Mouse (Mus musculus): ENCODE measurements at regions not wholly inside any gene's neighbourhood (a gene's known extent, or its start where the extent isn't known, plus 50 kb on each side); places are given as distances from the start of the nearest gene placed in this dataset.

DNA sequence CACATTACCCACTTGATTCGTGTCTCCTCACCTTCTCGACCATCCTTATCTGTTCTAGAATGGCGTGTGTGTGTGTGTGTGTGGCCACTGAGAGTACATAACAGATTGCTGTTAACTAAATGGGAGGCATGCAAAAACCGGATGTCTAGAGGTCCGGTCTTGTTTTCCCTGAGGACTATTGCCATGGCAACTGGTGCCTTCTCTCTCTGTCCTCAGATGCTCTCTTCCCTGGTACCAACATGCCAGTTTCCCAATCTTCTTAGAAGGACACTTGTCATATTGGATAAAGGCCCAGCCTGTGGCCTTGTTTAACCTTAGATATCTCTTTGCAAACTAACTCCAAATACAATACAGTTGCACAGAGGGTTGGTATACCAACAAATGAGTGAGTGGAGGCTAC, 125.9 kb downstream of the Irs2 start:
- Histone ChIP-seq H3K4me3 (ENCODE audit: insufficient read depth, low read depth, low read length) (no peak overlapping the region), H3K4me1 (ENCODE audit: control insufficient read depth, insufficient read depth, low read length) (no peaks in the 10 kb centered on the region), H3K27ac (ENCODE audit: insufficient read depth, low read depth, low read length) (no peak overlapping the region)
- no peak for TF ChIP-seq POLR2A (IDR thresholded peaks at IDR 0.05; ENCODE audit: insufficient read depth, low read depth, low read length)
- no peak for TF ChIP-seq CTCF (IDR thresholded peaks at IDR 0.05; ENCODE audit: insufficient read depth, low read depth, low read length)
- WGBS, result 69% methylated on average over 5 of the region's 5 CpGs

GRCm38 (mm10) chr8:10879883-10880282, 128.4 kb downstream of the Irs2 start:
- H3K4me1 ChIP-seq (ENCODE audit: control insufficient read depth, insufficient read depth, low read length), result no peaks in the 10 kb centered on the region
- 68% methylated on average over 6 of the region's 6 CpGs for WGBS
- no peak overlapping the region for H3K4me3 ChIP-seq (ENCODE audit: insufficient read depth, low read depth, low read length)
- TF ChIP-seq CTCF (IDR thresholded peaks at IDR 0.05; ENCODE audit: insufficient read depth, low read depth, low read length) (no peak), POLR2A (IDR thresholded peaks at IDR 0.05; ENCODE audit: insufficient read depth, low read depth, low read length) (no peak)
- no peak overlapping the region for H3K27ac ChIP-seq (ENCODE audit: insufficient read depth, low read depth, low read length)

DNA sequence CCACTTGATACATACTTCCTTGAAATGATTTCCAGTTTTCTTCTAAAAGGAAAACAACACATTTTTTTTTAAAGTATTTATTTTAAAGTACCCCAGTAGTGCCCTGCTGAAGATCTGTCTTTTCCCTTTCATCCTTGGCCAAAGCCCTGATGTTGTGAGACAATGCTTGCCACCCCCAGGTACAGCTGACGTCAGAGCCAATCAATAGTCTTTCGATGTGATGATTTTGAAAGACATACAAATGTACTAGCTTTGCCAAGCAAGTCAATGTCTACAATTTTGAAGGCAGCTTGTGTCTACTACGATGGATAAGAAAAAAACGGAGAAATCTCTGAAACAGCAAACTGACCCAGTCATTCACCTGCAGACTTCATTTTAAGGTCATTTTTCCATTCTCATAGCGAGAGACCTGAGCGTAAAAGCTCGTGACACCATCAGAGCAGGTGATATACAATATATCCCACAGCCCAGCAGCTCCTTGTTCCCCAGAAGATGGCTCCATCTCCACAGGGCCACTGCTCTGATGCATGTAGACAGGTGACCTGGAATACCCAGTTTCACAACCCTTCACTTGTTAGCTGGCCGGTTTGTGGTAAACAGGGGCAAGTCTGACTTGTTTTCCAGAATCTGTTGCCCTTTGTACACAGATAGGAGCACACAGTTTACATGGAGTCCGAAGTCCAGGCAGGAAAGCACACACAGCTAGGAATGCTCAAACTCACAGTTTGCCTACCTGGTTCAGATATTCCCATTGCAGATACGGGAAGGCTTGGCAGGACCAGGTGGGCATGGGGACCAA, 129.0 kb downstream of the Irs2 start:
- TF ChIP-seq CTCF (IDR thresholded peaks at IDR 0.05; ENCODE audit: insufficient read depth, low read depth, low read length), result no peak
- no peak for TF ChIP-seq POLR2A (IDR thresholded peaks at IDR 0.05; ENCODE audit: insufficient read depth, low read depth, low read length)
- peaks cover under 1% of the 10 kb centered on the region for H3K4me1 ChIP-seq (ENCODE audit: control insufficient read depth, insufficient read depth, low read length)
- WGBS, result 90% methylated on average over 10 of the region's 10 CpGs
- no peak overlapping the region for H3K4me3 ChIP-seq (ENCODE audit: insufficient read depth, low read depth, low read length)
- no peak overlapping the region for H3K27ac ChIP-seq (ENCODE audit: insufficient read depth, low read depth, low read length)

DNA sequence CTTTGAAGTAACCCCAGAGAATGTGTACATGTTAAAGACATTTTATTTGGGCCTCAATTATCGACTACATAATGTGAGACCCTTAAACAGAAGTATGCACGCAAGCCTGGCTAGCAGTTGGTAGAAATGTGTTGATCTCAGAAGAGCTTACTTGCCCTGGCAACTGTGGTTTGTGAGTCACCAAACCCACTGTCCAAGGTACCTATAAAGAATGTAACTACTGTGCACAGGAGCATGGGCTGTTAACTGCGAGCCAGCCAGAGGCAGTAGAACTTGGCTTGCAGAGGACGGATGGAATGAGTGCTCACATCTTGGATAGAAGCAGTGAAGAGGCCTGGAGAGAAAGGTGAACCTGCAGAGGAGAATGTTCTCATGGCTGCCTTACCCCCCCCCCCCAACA, 129.9 kb downstream of the Irs2 start:
- WGBS, result 92% methylated on average over 4 of the region's 4 CpGs
- TF ChIP-seq POLR2A (IDR thresholded peaks at IDR 0.05; ENCODE audit: insufficient read depth, low read depth, low read length) (no peak), CTCF (IDR thresholded peaks at IDR 0.05; ENCODE audit: insufficient read depth, low read depth, low read length) (no peak)

DNA sequence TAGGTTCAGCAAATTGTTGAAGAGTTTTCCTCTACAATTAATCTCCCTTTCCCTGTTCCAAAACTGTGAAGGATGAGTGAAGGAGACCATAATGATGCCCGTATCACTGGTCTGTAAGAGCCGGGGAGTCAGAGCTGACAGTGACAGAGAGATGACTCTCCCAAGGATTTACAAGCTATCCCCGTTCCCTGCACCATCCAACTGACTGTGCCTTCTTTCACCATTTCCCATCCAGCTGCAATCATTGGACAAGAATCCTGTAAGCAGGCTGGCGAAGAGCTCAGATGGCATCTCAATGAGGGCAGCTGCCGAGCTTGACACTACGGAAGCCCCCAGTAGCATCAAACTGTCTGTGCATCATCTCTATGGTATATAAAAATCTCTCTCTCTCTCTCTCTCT, 133.1 kb downstream of the Irs2 start:
- TF ChIP-seq POLR2A (IDR thresholded peaks at IDR 0.05; ENCODE audit: insufficient read depth, low read depth, low read length) (no peak), CTCF (IDR thresholded peaks at IDR 0.05; ENCODE audit: insufficient read depth, low read depth, low read length) (no peak)
- peaks cover 3% of the 10 kb centered on the region for H3K4me1 ChIP-seq (ENCODE audit: control insufficient read depth, insufficient read depth, low read length)
- 79% methylated on average over 6 of the region's 6 CpGs for WGBS
- H3K4me3 ChIP-seq (ENCODE audit: insufficient read depth, low read depth, low read length), result no peak overlapping the region
- H3K27ac ChIP-seq (ENCODE audit: insufficient read depth, low read depth, low read length), result no peak overlapping the region

More for the DNA sequence above, 129.9 kb downstream of the Irs2 start:
- H3K4me1 ChIP-seq (ENCODE audit: control insufficient read depth, insufficient read depth, low read length), result peaks cover 3% of the 10 kb centered on the region
- H3K4me3 ChIP-seq (ENCODE audit: insufficient read depth, low read depth, low read length), result no peak overlapping the region
- no peak overlapping the region for H3K27ac ChIP-seq (ENCODE audit: insufficient read depth, low read depth, low read length)

GRCm38 (mm10) chr8:10871451-10871850, 136.8 kb downstream of the Irs2 start:
- 78% methylated on average over 7 of the region's 7 CpGs for WGBS
- Histone ChIP-seq H3K4me1 (ENCODE audit: control insufficient read depth, insufficient read depth, low read length) (peaks cover 3% of the 10 kb centered on the region), H3K4me3 (ENCODE audit: insufficient read depth, low read depth, low read length) (no peak overlapping the region), H3K27ac (ENCODE audit: insufficient read depth, low read depth, low read length) (no peak overlapping the region)
- no peak for TF ChIP-seq CTCF (IDR thresholded peaks at IDR 0.05; ENCODE audit: insufficient read depth, low read depth, low read length)
- no peak for TF ChIP-seq POLR2A (IDR thresholded peaks at IDR 0.05; ENCODE audit: insufficient read depth, low read depth, low read length)

DNA sequence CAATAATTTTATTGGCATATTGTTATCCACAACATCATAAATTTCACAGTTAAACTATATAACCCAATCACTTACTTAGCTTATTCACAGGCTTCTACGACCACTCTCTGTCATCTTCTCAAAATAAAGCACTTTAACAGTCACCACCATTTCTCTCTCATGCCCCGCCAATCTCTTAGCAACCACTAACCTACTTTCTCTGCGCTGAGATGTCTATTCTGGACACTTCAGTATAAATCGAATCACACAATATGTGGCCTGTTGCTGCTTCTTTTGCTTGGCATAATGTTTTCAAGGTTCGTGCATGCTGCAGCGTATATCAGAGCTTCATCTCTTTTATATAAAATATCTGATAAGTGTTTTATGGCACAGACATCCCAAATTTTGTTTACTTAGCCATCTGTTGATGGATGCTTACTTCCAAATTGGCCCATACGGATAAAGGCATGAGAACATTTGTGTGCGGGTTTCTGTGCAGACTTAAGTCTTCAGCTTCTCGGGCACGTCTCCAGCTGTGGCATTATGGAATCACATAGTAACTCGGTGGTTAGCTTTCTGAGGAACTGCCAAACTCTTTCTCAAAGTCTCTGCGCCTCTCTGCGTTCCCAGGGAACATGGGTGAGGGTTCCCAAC, 137.7 kb downstream of the Irs2 start:
- no peak overlapping the region for H3K4me3 ChIP-seq (ENCODE audit: insufficient read depth, low read depth, low read length)
- H3K27ac ChIP-seq (ENCODE audit: insufficient read depth, low read depth, low read length), result no peak overlapping the region
- peaks cover 6% of the 10 kb centered on the region for H3K4me1 ChIP-seq (ENCODE audit: control insufficient read depth, insufficient read depth, low read length)
- WGBS, result 72% methylated on average over 13 of the region's 13 CpGs
- no peak for TF ChIP-seq POLR2A (IDR thresholded peaks at IDR 0.05; ENCODE audit: insufficient read depth, low read depth, low read length)
- no peak for TF ChIP-seq CTCF (IDR thresholded peaks at IDR 0.05; ENCODE audit: insufficient read depth, low read depth, low read length)

DNA sequence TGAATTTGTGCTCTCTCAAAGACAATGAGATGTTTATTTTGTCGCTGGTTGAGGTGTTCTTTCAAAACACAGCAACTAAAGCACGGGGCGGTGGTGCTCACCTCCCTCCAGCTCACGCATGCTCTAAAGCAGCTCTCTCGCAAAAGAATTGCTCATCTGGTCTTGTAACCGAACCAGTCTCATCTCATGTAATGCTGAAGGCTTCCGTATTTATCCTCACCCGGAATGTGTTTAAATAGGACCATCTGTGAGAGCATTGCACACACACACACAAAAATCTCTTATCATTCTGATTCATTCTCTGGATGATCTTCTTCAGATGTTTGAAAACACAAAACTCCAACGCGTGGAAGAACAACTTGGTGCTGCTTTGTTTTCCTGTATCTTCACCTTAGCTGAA, 138.4 kb downstream of the Irs2 start:
- Histone ChIP-seq H3K27ac (ENCODE audit: insufficient read depth, low read depth, low read length) (no peak overlapping the region), H3K4me3 (ENCODE audit: insufficient read depth, low read depth, low read length) (no peak overlapping the region), H3K4me1 (ENCODE audit: control insufficient read depth, insufficient read depth, low read length) (peaks cover 6% of the 10 kb centered on the region)
- 68% methylated on average over 10 of the region's 10 CpGs for WGBS
- TF ChIP-seq CTCF (IDR thresholded peaks at IDR 0.05; ENCODE audit: insufficient read depth, low read depth, low read length) (no peak), POLR2A (IDR thresholded peaks at IDR 0.05; ENCODE audit: insufficient read depth, low read depth, low read length) (no peak)

GRCm38 (mm10) chr8:10866696-10867395, 141.4 kb downstream of the Irs2 start:
- 93% methylated on average over 7 of the region's 7 CpGs for WGBS
- H3K4me3 ChIP-seq (ENCODE audit: insufficient read depth, low read depth, low read length), result no peak overlapping the region
- 0 out of 2 replicates have a peak, but pooled peaks cover 3% of the 10 kb centered on the region for H3K4me1 ChIP-seq (ENCODE audit: control insufficient read depth, insufficient read depth, low read length)
- no peak overlapping the region for H3K27ac ChIP-seq (ENCODE audit: insufficient read depth, low read depth, low read length)
- TF ChIP-seq CTCF (IDR thresholded peaks at IDR 0.05; ENCODE audit: insufficient read depth, low read depth, low read length), result no peak
- no peak for TF ChIP-seq POLR2A (IDR thresholded peaks at IDR 0.05; ENCODE audit: insufficient read depth, low read depth, low read length)
